Mouse (Mus musculus) heart, adult 8-10 months (tissue): Measurements from ENCODE around the gene Atp10b. TPM values are rescaled to one million over a fixed set of nuclear protein-coding genes. Genes with fewer than 3 reads are reported as not detected.

Experiments
- DNase-seq: peaks from one replicate; pipeline ENCODE4 v3.0.0; 2022; ENCODE audit warnings: low spot score
- total RNA-seq, 4 experiments: library from RNA; stranded (reverse); gene quantifications; 2 replicates each; pipeline ENCODE4 v1.2.4; 2022

Atp10b gene
- total RNA-seq, 4 experiments from 2014 or later, result 0.03 TPM; not detected in 2

GRCm38 (mm10) chr11:43199358-43199757 lies 49.7 kb downstream of the Atp10b start:
- DNase-seq, result no peak

DNA sequence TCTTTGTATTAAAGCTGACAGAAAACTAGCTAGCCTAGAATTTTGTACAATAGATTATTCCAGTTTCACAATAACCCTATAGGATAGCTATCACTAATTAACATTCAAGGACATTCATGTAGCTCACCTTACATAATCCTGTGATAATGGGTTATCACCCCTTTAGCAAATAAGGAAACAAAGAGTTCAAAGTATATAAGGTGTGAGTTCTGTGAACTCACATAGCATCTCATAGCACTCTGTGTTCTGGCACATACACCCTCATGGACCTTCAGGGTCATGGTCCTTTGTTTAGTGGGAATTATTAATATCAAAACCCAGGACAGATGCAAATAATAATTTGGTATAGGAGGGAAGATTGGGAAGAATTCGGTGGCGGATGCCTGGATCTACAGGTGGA lies 50.4 kb downstream of the Atp10b start:
- DNase-seq, result no peak

GRCm38 (mm10) chr11:43203580-43203979 lies 53.9 kb downstream of the Atp10b start:
- no peak for DNase-seq

GRCm38 (mm10) chr11:43213134-43213533 lies 63.5 kb downstream of the Atp10b start:
- no peak for DNase-seq

DNA sequence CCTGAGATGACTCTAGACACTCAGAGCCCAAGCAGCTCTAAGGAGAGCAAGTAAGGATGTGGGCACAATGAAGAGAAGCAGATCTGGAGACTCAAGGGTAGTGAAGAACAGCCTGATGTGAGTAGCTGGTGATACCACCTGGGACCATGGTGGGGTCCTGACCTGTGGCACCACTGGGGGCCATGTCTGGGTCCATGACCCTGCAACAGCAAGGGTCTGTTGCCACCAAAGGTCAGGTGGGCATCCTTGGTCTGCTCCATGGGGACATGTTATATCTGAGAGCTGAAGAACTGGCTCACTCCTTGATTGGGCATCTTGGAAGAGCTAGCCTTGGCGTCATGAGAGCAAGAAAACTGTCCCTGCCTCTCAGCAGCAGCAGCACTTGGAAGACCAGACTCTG lies 64.1 kb downstream of the Atp10b start:
- no peak for DNase-seq

DNA sequence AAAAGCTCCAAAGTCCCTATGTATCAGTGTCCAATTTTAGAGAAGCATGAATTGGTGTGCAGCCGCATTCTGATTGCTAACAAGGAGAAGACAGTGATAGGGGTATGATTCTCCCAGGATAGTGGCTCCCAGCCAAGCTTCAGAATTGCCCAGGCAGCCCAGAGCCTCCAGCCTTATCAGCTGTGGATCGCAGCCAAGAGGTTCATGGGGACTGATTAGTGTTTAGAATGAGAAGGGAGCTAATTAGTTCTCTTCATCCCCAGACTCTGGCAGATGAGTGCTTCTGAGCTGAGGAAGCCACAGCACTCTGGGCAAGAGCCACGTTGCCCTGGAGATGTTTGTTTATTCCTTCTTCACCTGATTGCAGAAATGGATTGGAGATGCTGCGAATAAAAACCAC lies 67.3 kb downstream of the Atp10b start:
- DNase-seq, result peak; percentile 1

DNA sequence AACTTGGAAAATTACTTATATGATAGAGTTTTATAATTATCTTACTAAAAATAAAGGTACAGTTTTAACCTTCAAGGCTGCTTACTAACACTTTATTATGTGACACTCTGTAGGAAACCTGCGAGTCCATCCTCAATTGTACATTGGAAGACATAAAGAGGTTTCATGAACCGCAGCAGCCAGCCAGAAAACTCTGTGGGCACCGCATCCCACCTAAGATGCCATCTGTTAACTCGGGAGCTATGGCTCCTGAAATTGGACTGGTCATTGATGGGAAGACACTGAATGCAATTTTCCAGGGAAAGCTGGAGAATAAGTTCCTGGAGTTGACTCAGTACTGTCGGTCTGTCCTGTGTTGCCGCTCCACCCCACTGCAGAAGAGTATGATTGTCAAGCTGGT lies 80.6 kb downstream of the Atp10b start:
- DNase-seq, result no peak

- no peak for DNase-seq
Measured at GRCm38 (mm10) chr11:43232073-43232472, 82.4 kb downstream of the Atp10b start.

- DNase-seq, result no peak
Measured at GRCm38 (mm10) chr11:43236360-43237039, 86.8 kb downstream of the Atp10b start.

DNA sequence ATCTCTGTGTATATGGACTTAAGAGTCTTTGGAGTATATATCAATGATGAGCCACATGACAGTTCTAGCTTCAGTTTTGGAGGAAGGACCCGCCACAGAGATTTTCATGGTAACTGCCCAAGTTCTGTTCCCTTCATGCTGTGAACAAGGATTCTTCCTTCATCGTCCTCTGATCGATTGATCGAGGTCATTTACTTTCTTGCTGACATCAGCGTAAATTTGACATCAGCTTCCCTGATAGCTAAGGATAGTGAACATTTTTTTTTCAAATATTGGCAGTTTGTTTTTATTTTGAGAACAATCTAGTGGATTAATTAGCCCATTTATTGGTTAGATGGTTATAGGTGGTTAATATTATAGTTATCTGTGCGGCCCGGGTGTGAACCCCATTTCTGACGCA lies 90.1 kb downstream of the Atp10b start:
- no peak for DNase-seq

- no peak for DNase-seq
Measured at GRCm38 (mm10) chr11:43253034-43253433, 103.4 kb downstream of the Atp10b start.

DNA sequence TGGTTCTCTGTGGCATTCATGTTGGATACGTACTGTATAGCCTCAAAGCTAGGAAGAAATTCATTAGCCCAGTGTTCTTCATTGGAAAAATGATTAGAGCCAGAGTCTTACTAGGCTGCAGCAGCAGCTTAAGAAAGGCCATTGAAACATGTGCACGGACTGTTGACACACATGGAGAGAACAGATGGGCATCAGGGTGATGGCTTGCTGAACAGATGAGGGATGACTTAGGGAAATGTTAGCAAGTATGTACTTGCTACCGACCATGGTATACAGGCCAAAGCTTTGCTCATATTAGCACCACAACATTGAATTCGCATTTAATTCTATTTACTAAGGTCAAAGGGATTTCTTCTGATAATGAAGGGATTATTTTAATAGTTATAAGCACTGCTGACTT lies 105.6 kb downstream of the Atp10b start:
- DNase-seq, result no peak

DNA sequence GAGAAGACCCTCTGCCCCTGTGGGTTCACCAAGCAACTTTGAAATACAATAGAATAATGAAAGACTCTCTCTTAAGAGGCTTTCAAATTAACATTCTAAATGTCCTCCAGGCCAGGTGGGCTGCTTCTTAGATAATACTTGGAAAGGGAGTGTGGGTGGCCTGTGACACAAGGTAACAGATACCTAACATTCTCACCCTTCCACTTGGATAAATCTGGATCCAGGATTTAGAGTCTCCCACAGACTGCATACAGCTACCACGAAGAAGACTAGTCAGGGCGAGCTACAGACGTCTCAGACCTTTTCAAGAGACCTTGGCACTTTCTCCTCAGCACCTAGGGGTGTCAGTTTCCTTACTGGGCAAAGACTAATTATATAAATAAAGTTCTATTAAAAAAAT lies 107.6 kb downstream of the Atp10b start:
- no peak for DNase-seq

DNA sequence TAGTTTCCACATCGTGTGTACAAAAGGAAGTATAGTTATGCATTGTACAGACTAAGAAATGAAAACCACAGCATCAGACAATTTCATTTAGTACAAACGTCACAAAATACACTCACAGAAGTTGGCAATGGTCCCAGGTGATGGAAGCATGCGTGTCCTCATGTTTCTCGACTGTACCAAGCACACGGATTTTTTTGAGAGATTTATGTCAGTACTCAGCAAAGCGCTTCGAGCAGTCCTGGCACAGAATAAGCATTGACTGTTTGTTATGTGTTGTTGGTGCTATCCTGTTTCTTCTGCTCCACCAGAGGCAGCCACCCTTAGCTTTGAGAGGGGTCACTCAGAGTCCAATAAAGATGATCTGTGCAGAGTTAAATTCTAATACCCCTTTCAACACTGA lies 108.1 kb downstream of the Atp10b start:
- no peak for DNase-seq

GRCm38 (mm10) chr11:43263548-43264218 lies 114.0 kb downstream of the Atp10b start:
- peak; percentile 36 for DNase-seq

- no peak for DNase-seq
Measured at GRCm38 (mm10) chr11:43267505-43267904, 117.8 kb downstream of the Atp10b start.

DNA sequence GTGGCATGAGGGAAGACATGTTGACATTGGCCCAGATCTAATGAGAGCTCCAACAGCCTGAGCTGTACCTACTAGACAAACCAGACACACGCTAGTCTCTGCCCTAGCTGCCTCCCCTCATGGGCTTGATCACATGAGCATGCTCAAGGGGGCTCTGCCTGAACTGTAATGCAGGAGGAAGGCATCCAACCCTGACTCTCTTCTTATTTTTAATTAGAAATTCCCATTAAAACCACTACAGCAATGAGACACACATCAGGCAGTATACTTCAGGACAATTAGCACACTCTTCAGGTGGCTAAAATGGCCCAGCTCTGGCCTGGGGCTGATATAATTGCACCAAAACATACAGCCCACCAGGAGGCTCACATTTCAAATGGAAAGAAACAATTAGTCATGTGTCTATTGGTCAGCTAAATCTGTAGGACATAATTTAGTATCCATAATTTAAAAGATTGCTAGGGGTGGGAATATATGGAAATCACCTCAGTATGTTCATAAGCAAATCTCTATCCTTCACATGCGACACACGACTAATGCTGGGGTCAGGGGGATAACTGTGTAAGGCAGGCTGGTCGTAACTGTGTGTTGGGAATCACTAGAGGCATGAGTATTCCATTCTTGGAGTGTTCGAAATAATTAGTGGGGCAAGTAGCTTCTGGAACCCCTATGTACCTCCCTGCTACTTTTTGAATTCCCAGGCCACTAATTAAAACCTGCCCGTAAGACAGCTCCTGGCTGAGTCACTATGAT lies 120.0 kb downstream of the Atp10b start:
- DNase-seq, result no peak

DNA sequence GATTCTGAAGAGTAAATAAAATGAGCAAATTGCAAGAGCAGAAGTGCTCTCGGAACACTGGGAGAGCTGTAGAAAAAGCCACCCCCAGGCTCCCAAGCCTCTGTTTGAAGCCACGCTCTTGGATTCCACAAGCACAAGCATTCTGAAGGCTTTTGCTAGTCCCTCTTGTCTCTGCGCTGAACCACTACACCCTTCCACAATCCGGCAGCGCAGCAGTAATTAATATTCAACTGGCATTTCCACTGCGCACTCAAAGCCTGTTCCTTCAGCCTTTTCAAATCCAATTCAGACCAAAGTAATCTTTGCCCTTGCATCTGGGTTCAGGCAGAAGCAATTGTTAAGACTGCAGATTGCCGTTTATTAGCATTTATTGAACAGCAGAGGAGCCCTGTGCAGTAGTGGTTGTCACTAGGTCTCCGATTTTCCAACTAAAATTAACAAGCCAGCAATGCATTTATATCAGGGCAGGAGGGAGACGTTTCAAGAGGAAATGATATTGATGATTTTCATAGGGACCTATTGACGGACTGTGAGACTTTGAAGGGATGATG lies 120.7 kb downstream of the Atp10b start:
- no peak for DNase-seq

- DNase-seq, result no peak
Measured at GRCm38 (mm10) chr11:43273896-43274295, 124.2 kb downstream of the Atp10b start.

DNA sequence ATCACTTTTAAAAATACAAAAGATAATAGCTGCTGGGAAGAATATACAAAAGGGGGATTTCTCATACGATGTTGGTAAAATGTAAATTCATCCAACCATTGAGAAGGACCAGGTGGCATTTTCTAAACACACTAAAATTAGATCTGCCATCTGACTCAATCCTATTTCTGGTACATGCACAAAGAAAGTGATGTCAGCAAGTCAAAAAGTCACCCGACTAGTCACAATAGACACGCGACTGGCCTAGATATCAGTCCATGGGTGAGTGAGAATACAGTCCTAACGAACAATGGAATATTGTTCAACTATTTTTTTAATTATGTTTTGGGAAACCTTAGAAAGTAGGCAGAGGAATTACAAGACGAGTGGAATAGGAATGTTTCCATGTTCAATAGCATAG lies 147.9 kb downstream of the Atp10b start:
- peak; percentile 11 for DNase-seq

GRCm38 (mm10) chr11:43311000-43311399 lies 161.3 kb downstream of the Atp10b start:
- no peak for DNase-seq
